Mouse (Mus musculus) liver, postnatal 0 days (tissue): ENCODE results near the gene Gm10974.

Experiments
- CTCF ChIP-seq: sonication (generic); IDR thresholded peaks from 2 replicates; pipeline ENCODE4 v1.5.1; 2016; ENCODE audit warnings: antibody characterized with exemption, low read depth
- EP300 ChIP-seq: IDR thresholded peaks from 2 replicates; pipeline ENCODE4 v1.6.1; 2016; ENCODE audit warnings: antibody characterized with exemption, low read depth, mild to moderate bottlenecking

GRCm38 (mm10) chr7:66386411-66386810, 20.7 kb downstream of the Gm10974 start:
- no peak for TF ChIP-seq CTCF
- no peak for TF ChIP-seq EP300
